Mouse (Mus musculus) liver, embryonic 13.5 days (tissue): ENCODE results near the gene Acap1. TPM values are rescaled to one million over a fixed set of nuclear protein-coding genes. Genes with fewer than 3 reads are reported as not detected.
"Not testable (repeated sequence)": the region's sequence is repeated elsewhere in the genome, so short reads cannot be mapped to it uniquely, and the experiment has no call there.

Source experiments
- ATAC-seq: fragments of 200-750 bp; cut with Nextera tagmentation; 2 replicates; pipeline ENCODE4 v1.8.0; 2017; ENCODE audit warnings: low read depth, mild to moderate bottlenecking, moderate number of reproducible peaks, moderate library complexity
- DNase-seq: peaks from one replicate; pipeline ENCODE4 v3.0.0; 2022
- H3K27ac ChIP-seq: fragments of 300-500 bp; sonication (generic); 2 replicates; pipeline ENCODE4 v1.5.1; 2015; ENCODE audit warnings: moderate library complexity, mild to moderate bottlenecking, inconsistent platforms
- H3K27me3 ChIP-seq: fragments of 300-500 bp; sonication (generic); 2 replicates; pipeline ENCODE4 v1.6.1; 2015; ENCODE audit warnings: mild to moderate bottlenecking, inconsistent platforms
- H3K36me3 ChIP-seq: fragments of 300-500 bp; sonication (generic); 2 replicates; pipeline ENCODE4 v1.6.1; 2015; ENCODE audit warnings: mild to moderate bottlenecking, inconsistent platforms
- H3K4me1 ChIP-seq: fragments of 300-500 bp; sonication (generic); replicated peaks from 2 replicates; pipeline ENCODE4 v1.6.1; 2015; ENCODE audit warnings: inconsistent platforms
- H3K4me2 ChIP-seq: fragments of 300-500 bp; sonication (generic); 2 replicates; pipeline ENCODE4 v1.6.1; 2015; ENCODE audit warnings: inconsistent platforms, mild to moderate bottlenecking, moderate library complexity
- H3K4me3 ChIP-seq: fragments of 300-500 bp; sonication (generic); replicated peaks from 2 replicates; pipeline ENCODE4 v1.5.1; 2015; ENCODE audit warnings: mild to moderate bottlenecking, inconsistent platforms
- H3K9ac ChIP-seq: fragments of 300-500 bp; sonication (generic); 2 replicates; pipeline ENCODE4 v1.6.1; 2015; ENCODE audit warnings: mild to moderate bottlenecking, inconsistent platforms
- H3K9me3 ChIP-seq: fragments of 300-500 bp; sonication (generic); replicated peaks from 2 replicates; pipeline ENCODE4 v1.6.1; 2016; ENCODE audit warnings: inconsistent platforms
- WGBS: fragments of 180-500 bp; shearing (Covaris S2); methylation state at CpG from one replicate; pipeline ENCODE4 v1.1.7; 2015; ENCODE audit not compliant: insufficient replicate concordance; 5-methylcytosine and 5-hydroxymethylcytosine counted together
- polyA plus RNA-seq: library from polyadenylated mRNA; unstranded; fragments of >200 nt; fragmentation: Nextera tagmentation; extraction: Ambion mirVana; gene quantifications from 2 replicates; pipeline ENCODE4 v1.2.1, GENCODE M21; 2015

The Acap1 gene
- polyA plus RNA-seq, 1 experiment from 2014 or later: 4.4 TPM

DNA sequence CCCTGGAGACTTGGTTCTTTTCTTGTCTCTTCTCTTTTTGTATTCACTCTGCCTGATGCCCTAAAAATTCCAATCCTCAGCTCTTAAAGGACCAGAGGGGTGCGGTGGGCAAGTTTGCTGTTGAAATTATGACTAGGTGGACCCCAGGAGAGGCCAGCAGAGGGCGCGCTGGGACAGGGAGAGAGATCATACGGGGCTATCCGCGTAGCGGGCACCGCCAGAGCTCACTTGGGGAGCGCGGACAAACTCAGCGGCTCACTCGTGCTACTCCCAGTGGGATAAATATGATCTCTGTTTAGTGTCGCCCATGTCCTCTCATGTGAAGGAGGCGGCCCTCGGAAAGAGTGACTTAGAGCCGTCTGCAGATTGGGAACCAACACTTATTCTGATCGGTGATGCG, 38.8 kb upstream of the Acap1 start:
- Histone ChIP-seq H3K4me1 (peaks cover 37% of the 10 kb centered on the region), H3K4me3 (peak overlapping the region; percentile 62), H3K9ac (peak overlapping the region; percentile 49; the same call in 1 of the 2 replicates), H3K9me3 (no peaks in the 10 kb centered on the region), H3K27me3 (peaks cover 53% of the 10 kb centered on the region), H3K27ac (no peak overlapping the region), H3K36me3 (no peaks in the 10 kb centered on the region), H3K4me2 (peak overlapping the region; percentile 88)
- ATAC-seq: peak; percentile 53
- peak; percentile 86 for DNase-seq
- WGBS: 2% methylated on average over 18 of the region's 18 CpGs

DNA sequence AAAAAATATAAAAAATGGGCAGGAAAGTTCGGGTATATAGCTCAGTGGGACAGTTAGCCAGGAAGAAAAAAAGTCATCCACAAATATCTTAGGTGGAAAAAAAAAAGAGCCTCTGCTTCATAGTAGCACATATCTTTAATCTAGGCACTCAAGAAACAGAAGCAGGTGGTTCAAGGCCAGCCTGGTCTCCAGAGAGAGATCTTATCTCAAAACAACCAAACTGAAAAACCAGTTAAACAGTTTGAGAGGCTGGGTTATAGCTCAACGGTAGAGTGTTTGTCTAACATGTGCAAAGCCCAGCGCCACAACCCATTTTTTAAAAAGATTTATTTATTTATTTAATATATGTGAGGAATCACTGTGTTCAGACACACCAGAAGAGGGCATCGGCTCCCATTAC, 37.7 kb upstream of the Acap1 start:
- Histone ChIP-seq H3K27me3 (peaks cover 42% of the 10 kb centered on the region), H3K9me3 (no peaks in the 10 kb centered on the region), H3K4me2 (no peak overlapping the region), H3K4me3 (no peak overlapping the region), H3K9ac (no peak overlapping the region), H3K27ac (no peak overlapping the region), H3K36me3 (no peaks in the 10 kb centered on the region), H3K4me1 (peaks cover 35% of the 10 kb centered on the region)
- WGBS: 56% methylated on average over 4 of the region's 4 CpGs
- DNase-seq (no peak), ATAC-seq (no peak)

GRCm38 (mm10) chr11:69932254-69932653, 36.9 kb upstream of the Acap1 start:
- Histone ChIP-seq H3K27ac (no peak overlapping the region), H3K9me3 (no peaks in the 10 kb centered on the region), H3K4me1 (peaks cover 34% of the 10 kb centered on the region), H3K4me3 (no peak overlapping the region), H3K4me2 (no peak overlapping the region), H3K36me3 (no peaks in the 10 kb centered on the region), H3K9ac (no peak overlapping the region), H3K27me3 (peaks cover 34% of the 10 kb centered on the region)
- 48% methylated on average over 3 of the region's 3 CpGs for WGBS
- DNase-seq: no peak
- no peak for ATAC-seq

DNA sequence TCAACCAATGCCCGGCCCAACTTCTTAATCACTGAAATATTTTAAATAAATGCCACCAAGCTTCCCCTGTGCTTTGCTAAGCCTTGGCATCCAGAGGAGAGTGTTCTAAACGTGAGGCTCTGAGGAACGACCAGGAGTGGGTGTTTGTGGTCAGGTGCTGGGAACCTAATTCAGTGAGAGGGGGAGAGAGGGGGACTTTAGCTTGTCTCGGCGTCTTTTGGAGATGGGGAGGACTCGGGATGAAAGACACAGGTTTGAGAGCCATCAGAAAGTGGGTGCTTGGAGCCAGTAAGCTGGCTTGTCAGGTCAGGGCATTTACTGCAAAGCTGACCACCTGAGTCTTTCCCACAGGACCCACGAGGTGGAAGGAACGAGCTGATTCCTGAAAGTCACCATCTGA, 36.4 kb upstream of the Acap1 start:
- H3K27me3 ChIP-seq: peaks cover 29% of the 10 kb centered on the region
- H3K4me2 ChIP-seq: no peak overlapping the region
- DNase-seq (no peak), ATAC-seq (no peak)
- H3K4me3 ChIP-seq: no peak overlapping the region
- WGBS: 48% methylated on average over 8 of the region's 8 CpGs
- H3K9me3 ChIP-seq: no peaks in the 10 kb centered on the region
- no peaks in the 10 kb centered on the region for H3K36me3 ChIP-seq
- H3K4me1 ChIP-seq: peaks cover 29% of the 10 kb centered on the region
- peak overlapping the region; percentile 41 for H3K27ac ChIP-seq
- no peak overlapping the region for H3K9ac ChIP-seq

GRCm38 (mm10) chr11:69930967-69931537, 35.7 kb upstream of the Acap1 start:
- Histone ChIP-seq H3K27me3 (peaks cover 22% of the 10 kb centered on the region), H3K4me2 (0 out of 2 replicates have a peak overlapping the region, but pooled peaks have one; percentile 21), H3K4me1 (peaks cover 22% of the 10 kb centered on the region), H3K9ac (no peak overlapping the region), H3K4me3 (no peak overlapping the region), H3K27ac (peak overlapping the region; percentile 15; the same call in 1 of the 2 replicates), H3K9me3 (no peaks in the 10 kb centered on the region), H3K36me3 (no peaks in the 10 kb centered on the region)
- WGBS: 36% methylated on average over 3 of the region's 3 CpGs
- ATAC-seq (no peak), DNase-seq (no peak)

DNA sequence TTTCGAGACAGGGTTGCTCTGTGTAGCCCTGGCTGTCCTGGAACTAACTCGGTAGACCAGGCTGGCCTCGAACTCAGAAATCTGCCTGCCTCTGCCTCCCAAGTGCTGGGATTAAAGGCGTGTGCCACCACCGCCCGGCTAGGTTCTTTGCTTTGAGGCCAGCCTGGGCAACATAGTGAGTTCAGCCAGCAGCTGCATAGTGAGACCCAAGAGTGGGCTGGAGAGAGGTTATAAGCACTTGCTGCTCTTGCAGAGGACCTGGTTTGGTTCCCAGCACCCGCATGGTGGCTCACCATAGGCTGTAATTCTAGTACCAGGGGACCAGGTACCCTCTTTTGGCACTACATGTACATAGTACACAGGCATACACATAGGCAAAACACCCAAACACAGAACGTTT, 34.8 kb upstream of the Acap1 start:
- 75% methylated on average over 8 of the region's 8 CpGs for WGBS
- H3K9ac ChIP-seq, H3K4me2 ChIP-seq, H3K9me3 ChIP-seq, H3K36me3 ChIP-seq, H3K27ac ChIP-seq, H3K4me3 ChIP-seq, ATAC-seq, DNase-seq: not testable (repeated sequence)
- Histone ChIP-seq H3K4me1 (peaks cover 13% of the 10 kb centered on the region), H3K27me3 (peaks cover 13% of the 10 kb centered on the region)

DNA sequence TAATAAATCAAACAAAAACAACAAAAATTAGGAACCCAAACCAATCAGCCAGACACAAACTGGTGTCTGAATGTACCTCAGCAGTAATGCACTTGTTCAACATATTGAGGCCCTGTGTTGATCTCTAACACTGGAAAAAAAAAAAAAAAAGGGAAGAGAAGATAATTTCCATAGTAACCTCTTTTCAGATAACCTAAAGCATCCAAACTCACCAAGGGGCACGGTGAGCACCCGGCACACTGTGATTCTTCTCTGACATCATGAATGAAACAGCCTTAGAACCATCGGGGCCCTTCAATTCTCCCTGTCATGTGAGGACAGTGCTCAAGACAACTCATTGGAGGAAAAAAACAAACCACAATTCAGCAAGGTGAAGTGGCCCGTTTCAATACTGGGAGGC, 34.4 kb upstream of the Acap1 start:
- H3K27ac ChIP-seq: no peak overlapping the region
- ATAC-seq: no peak
- H3K4me3 ChIP-seq: no peak overlapping the region
- H3K9ac ChIP-seq: no peak overlapping the region
- H3K4me1 ChIP-seq: peaks cover 8% of the 10 kb centered on the region
- 34% methylated on average over 4 of the region's 4 CpGs for WGBS
- H3K9me3 ChIP-seq: no peaks in the 10 kb centered on the region
- H3K27me3 ChIP-seq: peaks cover 8% of the 10 kb centered on the region
- H3K36me3 ChIP-seq: no peaks in the 10 kb centered on the region
- DNase-seq: no peak
- no peak overlapping the region for H3K4me2 ChIP-seq

DNA sequence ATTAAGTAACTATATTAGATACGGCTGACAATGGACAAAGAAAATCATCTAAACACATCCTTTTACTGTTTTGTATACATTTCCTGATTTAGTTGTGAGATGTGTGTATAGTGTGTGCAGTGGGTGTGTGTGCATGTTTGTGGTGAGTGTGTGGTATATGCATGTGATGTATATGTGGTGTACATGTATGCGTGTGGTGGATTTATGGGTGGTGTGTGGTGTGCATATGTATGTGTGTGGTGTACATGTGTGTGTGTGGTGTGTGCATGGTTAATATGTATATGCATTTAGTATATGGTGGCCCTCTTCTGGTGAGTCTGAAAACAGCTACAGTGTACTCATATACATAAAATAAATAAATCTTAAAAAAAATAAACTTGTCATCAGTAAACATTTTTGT, 32.2 kb upstream of the Acap1 start:
- Histone ChIP-seq H3K9me3 (no peaks in the 10 kb centered on the region), H3K4me2 (no peak overlapping the region), H3K27ac (no peak overlapping the region), H3K4me1 (peaks cover 21% of the 10 kb centered on the region), H3K4me3 (no peak overlapping the region), H3K27me3 (no peaks in the 10 kb centered on the region), H3K9ac (no peak overlapping the region), H3K36me3 (no peaks in the 10 kb centered on the region)
- WGBS: 87% methylated on average over 2 of the region's 2 CpGs
- no peak for DNase-seq
- no peak for ATAC-seq

DNA sequence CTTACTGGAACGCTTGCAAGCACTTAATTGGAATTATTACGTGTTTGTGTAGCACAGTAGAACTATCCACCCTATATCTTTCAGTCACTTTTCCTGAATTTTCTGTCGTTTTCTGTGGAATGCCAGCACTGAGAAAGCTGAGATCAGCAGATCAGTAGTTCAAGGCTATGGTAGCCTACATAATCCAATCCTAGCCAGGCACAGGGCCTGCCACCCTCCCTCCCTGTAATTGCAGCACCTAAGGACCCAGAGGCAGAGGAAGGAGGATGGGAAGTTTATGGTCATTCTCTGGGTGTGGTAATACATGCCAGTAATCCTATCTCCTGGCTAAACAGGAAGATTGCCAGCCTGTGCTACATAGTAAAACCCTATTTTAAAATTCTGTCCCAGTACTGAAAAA, 27.5 kb upstream of the Acap1 start:
- WGBS: 60% methylated on average over 3 of the region's 3 CpGs
- no peak for DNase-seq

GRCm38 (mm10) chr11:69922012-69922756, 26.8 kb upstream of the Acap1 start:
- H3K4me3 ChIP-seq: peak overlapping the region; percentile 91
- peak overlapping the region; percentile 78 for H3K9ac ChIP-seq
- H3K27ac ChIP-seq: peak overlapping the region; percentile 99
- peak overlapping the region; percentile 84 for H3K4me2 ChIP-seq
- no peak for DNase-seq
- no peaks in the 10 kb centered on the region for H3K9me3 ChIP-seq
- H3K4me1 ChIP-seq: peaks cover 48% of the 10 kb centered on the region
- peaks cover 23% of the 10 kb centered on the region for H3K36me3 ChIP-seq
- no peaks in the 10 kb centered on the region for H3K27me3 ChIP-seq
- ATAC-seq: no peak
- WGBS: 3% methylated on average over 12 of the region's 12 CpGs

More for the DNA sequence above, 27.5 kb upstream of the Acap1 start:
- no peaks in the 10 kb centered on the region for H3K27me3 ChIP-seq
- no peaks in the 10 kb centered on the region for H3K9me3 ChIP-seq
- H3K4me1 ChIP-seq: peaks cover 42% of the 10 kb centered on the region
- H3K4me3 ChIP-seq: peak overlapping the region; percentile 91
- peak overlapping the region; percentile 99 for H3K27ac ChIP-seq
- H3K4me2 ChIP-seq: peak overlapping the region; percentile 84
- H3K36me3 ChIP-seq: peaks cover 17% of the 10 kb centered on the region
- peak overlapping the region; percentile 78 for H3K9ac ChIP-seq
- no peak for ATAC-seq

DNA sequence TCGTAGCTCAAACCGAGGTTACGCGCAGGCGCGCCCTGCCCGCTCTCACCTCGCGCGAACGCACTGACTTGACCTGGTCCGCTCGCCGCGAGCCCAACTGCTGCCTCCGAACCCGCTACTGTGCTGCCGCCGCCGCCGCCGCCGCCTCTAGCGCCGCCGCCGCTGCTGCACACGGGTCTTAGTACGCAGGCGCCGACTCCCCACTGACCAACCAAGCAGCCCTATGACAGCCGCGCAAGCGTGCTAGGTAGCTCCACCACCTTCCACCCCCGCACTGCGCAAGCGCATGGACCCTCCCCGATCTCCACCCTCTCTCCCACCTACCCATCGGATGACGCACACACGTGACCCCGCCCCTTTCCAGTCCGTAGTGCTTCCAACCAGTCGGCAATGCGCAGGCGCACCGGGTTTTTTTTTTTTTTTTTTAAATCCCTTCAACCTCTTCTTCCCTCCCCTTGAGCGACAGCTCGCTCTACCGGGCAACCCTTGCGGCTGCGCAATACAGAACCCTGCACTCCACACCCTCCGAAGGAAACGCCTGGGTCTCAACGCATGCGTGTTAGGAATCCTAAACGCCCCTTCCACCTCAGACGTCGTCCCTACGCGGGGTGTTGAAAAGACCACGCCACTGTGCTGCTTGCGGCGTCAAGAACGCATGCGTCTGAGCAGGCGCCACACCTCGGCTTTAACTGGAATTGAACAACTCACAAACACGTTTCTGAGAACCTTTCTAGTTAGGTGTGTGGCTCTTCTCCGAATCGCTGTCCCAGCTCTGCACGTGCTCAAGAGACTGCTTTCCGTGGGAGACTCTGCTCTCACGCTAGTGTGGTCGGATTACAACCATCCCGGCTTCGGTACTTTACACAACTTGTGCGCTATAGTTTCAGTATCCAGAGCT, 26.0 kb upstream of the Acap1 start, which contains the start of gene Eif5a:
TSS of gene Eif5a (minus strand) at position 845 of the 898 bp plus-strand sequence.
- Histone ChIP-seq H3K4me2 (peak within 1 kb of the TSS; percentile 98), H3K9ac (peak within 1 kb of the TSS; percentile 99), H3K9me3 (no peaks in the 10 kb centered on the region), H3K27ac (peak within 1 kb of the TSS; percentile 99), H3K36me3 (peaks cover 31% of the 10 kb centered on the region), H3K4me1 (peaks cover 56% of the 10 kb centered on the region), H3K4me3 (peak within 1 kb of the TSS; percentile 91), H3K27me3 (no peaks in the 10 kb centered on the region)
- peak; percentile 100 for DNase-seq
- WGBS: under 1% methylated on average over 78 of the region's 78 CpGs
- peak; percentile 90 for ATAC-seq
